Mouse (Mus musculus) myocyte (in vitro differentiated cells): ENCODE results near the gene Bglap2.

Experiments used
- CEBPB ChIP-seq: IDR thresholded peaks from 2 replicates; pipeline ENCODE4 v1.6.1; 2011; ENCODE audit warnings: mild to moderate bottlenecking, moderate library complexity; ENCODE audit not compliant: poor library complexity, insufficient read depth, severe bottlenecking
- MAX ChIP-seq: IDR thresholded peaks from one replicate; pipeline ENCODE4 v1.6.1; 2011; ENCODE audit warnings: low read depth, mild to moderate bottlenecking, control low read depth
- MYOD1 ChIP-seq, 3 experiments: IDR thresholded peaks; one replicate each; pipeline ENCODE4 v1.6.1; 2011; ENCODE audit warnings: control low read depth in 2 of 3, low read depth in 2 of 3, mild to moderate bottlenecking in 2 of 3, moderate library complexity in 1 of 3; ENCODE audit not compliant: insufficient read length in 2 of 3, control insufficient read depth in 1 of 3
- MYOG ChIP-seq, 3 experiments: IDR thresholded peaks; one replicate each; pipeline ENCODE4 v1.6.1; 2011; ENCODE audit warnings: control low read depth in 2 of 3, low read depth in 2 of 3, mild to moderate bottlenecking in 2 of 3; ENCODE audit not compliant: insufficient read length in 2 of 3, control insufficient read depth in 1 of 3, insufficient read depth in 1 of 3
- POLR2A ChIP-seq: IDR thresholded peaks from one replicate; pipeline ENCODE4 v1.6.1; 2011; ENCODE audit warnings: low read depth, mild to moderate bottlenecking, control low read depth, moderate library complexity; ENCODE audit not compliant: insufficient read length
- POLR2AphosphoS2 ChIP-seq: IDR thresholded peaks from one replicate; pipeline ENCODE4 v1.6.1; 2011; ENCODE audit warnings: low read depth, control low read depth; ENCODE audit not compliant: insufficient read length
- REST ChIP-seq: IDR thresholded peaks from one replicate; pipeline ENCODE4 v1.6.1; 2011; ENCODE audit warnings: mild to moderate bottlenecking, control low read depth, moderate library complexity; ENCODE audit not compliant: insufficient read depth, insufficient read length
- SRF ChIP-seq: IDR thresholded peaks from one replicate; pipeline ENCODE4 v1.6.1; 2011; ENCODE audit warnings: low read depth; ENCODE audit not compliant: control insufficient read depth, insufficient read length
- TCF12 ChIP-seq: IDR thresholded peaks from one replicate; pipeline ENCODE4 v1.6.1; 2011; ENCODE audit warnings: mild to moderate bottlenecking, control low read depth; ENCODE audit not compliant: poor library complexity, insufficient read depth, severe bottlenecking
- USF1 ChIP-seq: IDR thresholded peaks from one replicate; pipeline ENCODE4 v1.6.1; 2011; ENCODE audit warnings: low read depth, mild to moderate bottlenecking, control low read depth, moderate library complexity

DNA sequence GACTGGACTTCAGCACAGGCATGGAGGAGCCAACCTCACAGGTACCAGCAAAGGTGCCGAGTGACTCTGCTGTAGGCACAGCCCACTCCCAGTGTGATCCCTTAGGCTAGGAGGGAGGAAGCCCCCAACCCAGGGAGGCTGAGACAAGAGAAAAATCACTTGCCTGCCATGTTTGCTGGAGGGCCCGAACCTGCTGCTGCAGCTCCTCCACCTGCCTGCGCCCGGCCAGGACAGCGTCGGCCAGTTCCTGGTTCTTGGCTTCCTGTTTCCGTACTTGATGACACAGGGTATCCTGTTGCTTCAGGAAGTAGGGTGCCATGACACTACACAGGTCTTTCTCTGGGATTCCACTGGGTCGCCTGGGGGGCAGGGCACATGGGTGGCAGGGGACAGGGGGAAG lies 17.2 kb upstream of the Bglap2 start:
- TF ChIP-seq REST = no peak
- no peak for TF ChIP-seq POLR2A
- no peak for TF ChIP-seq CEBPB
- TF ChIP-seq USF1 = no peak
- no peak for TF ChIP-seq TCF12
- no peak for TF ChIP-seq MYOD1 (IDR thresholded peaks at IDR 0.05; ENCODE audit: control insufficient read depth in 1 of 3, insufficient read length in 2 of 3, low read depth in 2 of 3)
- no peak for TF ChIP-seq MYOG (IDR thresholded peaks at IDR 0.05; ENCODE audit: control insufficient read depth in 1 of 3, insufficient read depth in 1 of 3, insufficient read length in 2 of 3, low read depth in 2 of 3)
- no peak for TF ChIP-seq MAX
- no peak for TF ChIP-seq POLR2AphosphoS2
- no peak for TF ChIP-seq SRF
